Mouse (Mus musculus) cerebellum, adult 2 months (tissue): Measurements from ENCODE around the gene Gm10406. TPM values are rescaled to one million over a fixed set of nuclear protein-coding genes. Genes with fewer than 3 reads are reported as not detected.
"Not testable (repeated sequence)": the region's sequence is repeated elsewhere in the genome, so short reads cannot be mapped to it uniquely, and the experiment has no call there.

Source experiments
- DNase-seq, 2 experiments: peaks; one replicate each; pipeline ENCODE4 v3.0.0; 2021
- H3K27ac ChIP-seq: fragments of 200-500 bp; 2 replicates; pipeline ENCODE4 v1.5.1; 2012; ENCODE audit warnings: low read length, control low read depth, inconsistent platforms; ENCODE audit not compliant: insufficient read depth
- H3K27me3 ChIP-seq: fragments of 200-500 bp; 2 replicates; pipeline ENCODE4 v1.6.1; 2012; ENCODE audit warnings: inconsistent platforms, mild to moderate bottlenecking, low read length, moderate library complexity; ENCODE audit not compliant: control insufficient read depth, insufficient read depth
- H3K4me1 ChIP-seq: fragments of 200-500 bp; 2 replicates; pipeline ENCODE4 v1.6.1; 2011; ENCODE audit warnings: low read length; ENCODE audit not compliant: control insufficient read depth, insufficient read depth
- H3K4me3 ChIP-seq: fragments of 200-500 bp; replicated peaks from 2 replicates; pipeline ENCODE3; 2011; ENCODE audit warnings: mild to moderate bottlenecking, low read depth, low read length, control low read depth; ENCODE audit not compliant: insufficient read depth
- WGBS: fragments of 180-500 bp; shearing (Covaris S2); methylation state at CpG from one replicate; pipeline ENCODE4 v1.1.7; 2018; 5-methylcytosine and 5-hydroxymethylcytosine counted together
- polyA plus RNA-seq: library from polyadenylated mRNA; depleted of rRNA; stranded (reverse); fragments of >200 nt; gene quantifications from 2 replicates; pipeline ENCODE4 v1.2.3, GENCODE M21; 2012; rRNA removed

Gene Gm10406
- 0.67 and 0.88 TPM in 2 replicates for polyA plus RNA-seq

DNA sequence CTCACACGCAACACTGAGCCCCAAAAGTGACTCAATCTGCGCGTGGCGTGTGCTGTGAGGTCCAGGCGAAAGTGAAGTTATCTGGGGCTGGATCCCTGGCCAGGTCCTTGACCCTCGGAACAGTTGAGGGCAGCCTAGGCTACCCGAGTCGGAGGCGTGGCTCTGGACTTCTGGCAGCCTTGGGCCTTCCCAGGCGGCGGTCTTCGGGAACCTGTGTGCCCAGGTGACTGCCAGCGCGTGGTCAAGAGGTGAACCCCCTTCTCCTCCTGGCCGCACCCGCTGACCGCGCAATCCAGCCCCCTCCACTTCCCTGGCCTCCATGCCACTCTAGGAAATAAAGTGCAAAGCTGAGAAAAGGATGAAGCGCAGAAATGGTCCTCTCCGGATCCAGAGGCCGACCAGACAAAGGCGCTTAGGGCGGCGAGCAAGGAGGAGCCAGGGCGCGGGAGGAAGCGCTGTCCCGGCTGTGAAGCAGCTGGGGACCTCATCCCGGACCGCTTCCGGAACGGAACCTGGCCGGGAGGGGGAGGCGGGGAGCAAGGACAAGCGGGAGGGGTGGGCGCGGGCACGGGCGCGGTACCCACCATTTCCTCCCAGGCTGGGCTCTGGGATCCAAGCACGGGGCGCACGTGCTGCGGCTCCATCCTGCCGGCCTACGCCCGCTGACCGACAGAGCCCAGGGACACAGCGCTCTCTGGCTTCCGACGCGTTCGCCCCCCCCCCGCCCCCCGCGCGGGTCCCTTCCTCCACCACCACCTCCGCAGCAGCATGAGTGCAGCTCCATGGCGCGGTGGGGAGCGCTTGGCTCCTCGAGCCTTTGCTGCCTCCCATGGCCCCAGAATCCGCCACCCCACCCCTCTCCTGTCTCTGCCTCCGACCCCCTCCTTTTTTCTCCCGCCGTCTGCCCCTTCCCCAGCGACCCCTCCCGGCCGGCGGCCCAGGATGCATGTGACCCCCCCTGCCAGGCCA, at the start of gene Gm10406:
Gene Gm10406 (minus strand): TSS at position 669 of the 969 bp plus-strand sequence.
- H3K4me3 ChIP-seq, H3K27me3 ChIP-seq, H3K4me1 ChIP-seq, H3K27ac ChIP-seq: not testable (repeated sequence)
- DNase-seq = peak in 1 of 2 experiments; percentile 6
- under 1% methylated on average over 48 of the region's 70 CpGs for WGBS

DNA sequence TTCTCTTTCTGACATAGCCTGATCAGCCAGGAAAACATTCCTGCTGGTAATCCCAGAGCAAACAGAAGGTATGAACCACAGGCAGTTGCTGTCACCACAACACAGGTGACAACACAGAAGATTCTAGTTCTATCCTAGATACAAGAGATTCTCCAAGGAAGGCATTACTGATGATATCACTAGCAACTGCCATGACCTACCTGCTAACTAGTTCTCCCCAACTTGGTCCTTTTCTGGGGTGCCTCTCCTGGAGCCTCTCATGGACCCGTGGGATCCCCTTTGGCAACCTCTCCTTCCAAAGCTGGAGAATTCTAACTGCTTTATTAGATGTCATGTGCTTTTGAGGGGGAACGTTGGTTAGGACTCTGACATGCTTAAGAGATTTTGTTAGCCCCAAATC, 17.6 kb upstream of the Gm10406 start, which contains the start of gene Gm3685:
Gene Gm3685 (minus strand): TSS at position 101 of the 400 bp plus-strand sequence.
- H3K27ac ChIP-seq, H3K4me1 ChIP-seq, H3K27me3 ChIP-seq, H3K4me3 ChIP-seq, DNase-seq: not testable (repeated sequence)
- WGBS = no CpG with 5 or more reads among the region's 2 CpGs

- not testable (repeated sequence) for H3K27me3 ChIP-seq, H3K4me3 ChIP-seq, H3K27ac ChIP-seq, H3K4me1 ChIP-seq
- 3% methylated on average over 9 of the region's 9 CpGs for WGBS
- peak in 1 of 2 experiments; percentile 9 for DNase-seq
Observed at GRCm38 (mm10) chr14:7026274-7026673, 975 bp downstream of the Gm10406 start.

GRCm38 (mm10) chr14:6973718-6974117, 53.5 kb downstream of the Gm10406 start, which contains the start of gene Gm6356:
TSS of gene Gm6356 (minus strand) at chr14:6973818.
- WGBS = 30% methylated on average over 1 of the region's 2 CpGs
- H3K27ac ChIP-seq, DNase-seq, H3K4me3 ChIP-seq, H3K4me1 ChIP-seq, H3K27me3 ChIP-seq: not testable (repeated sequence)

Other genes with a start within 250 kb of the Gm10406 start
- gene Gm3642, start 187.1 kb downstream of the Gm10406 start, polyA plus RNA-seq = not detected in 2 replicates
- 2.2 and 3.0 TPM in 2 replicates for gene Gm3667, start 137.5 kb downstream of the Gm10406 start, polyA plus RNA-seq
- not detected in 2 replicates for gene Gm6356, start 53.6 kb downstream of the Gm10406 start, polyA plus RNA-seq
- not detected in 2 replicates for gene Gm3685, start 17.5 kb upstream of the Gm10406 start, polyA plus RNA-seq
- gene Gm3696, start 73.2 kb upstream of the Gm10406 start, polyA plus RNA-seq = 1.4 and 2.4 TPM in 2 replicates
- not detected in 2 replicates for gene Gm6676, start 98.0 kb upstream of the Gm10406 start, polyA plus RNA-seq
- 1.7 TPM in 2 replicates for gene Gm3512, start 147.1 kb upstream of the Gm10406 start, polyA plus RNA-seq
- gene Gm16434, start 167.1 kb upstream of the Gm10406 start, polyA plus RNA-seq = not detected in 2 replicates
- not detected in 2 replicates for gene Gm3727, start 237.3 kb upstream of the Gm10406 start, polyA plus RNA-seq